Mouse (Mus musculus) embryo, embryonic 9.5 days (tissue): Measurements from ENCODE around the gene Vcam1.
A peak's percentile ranks its signal among the peaks of the same experiment; 100 is the strongest.

Experiments
- DNase-seq: peaks from one replicate; pipeline ENCODE4 v3.0.0-alpha.2; 2017; ENCODE audit errors: extremely low spot score

The Vcam1 gene

GRCm38 (mm10) chr3:116126508-116127190 lies 2.8 kb downstream of the Vcam1 start:
- DNase-seq: no peak

- no peak for DNase-seq
Observed at GRCm38 (mm10) chr3:116126070-116126469, 3.4 kb downstream of the Vcam1 start.

DNA sequence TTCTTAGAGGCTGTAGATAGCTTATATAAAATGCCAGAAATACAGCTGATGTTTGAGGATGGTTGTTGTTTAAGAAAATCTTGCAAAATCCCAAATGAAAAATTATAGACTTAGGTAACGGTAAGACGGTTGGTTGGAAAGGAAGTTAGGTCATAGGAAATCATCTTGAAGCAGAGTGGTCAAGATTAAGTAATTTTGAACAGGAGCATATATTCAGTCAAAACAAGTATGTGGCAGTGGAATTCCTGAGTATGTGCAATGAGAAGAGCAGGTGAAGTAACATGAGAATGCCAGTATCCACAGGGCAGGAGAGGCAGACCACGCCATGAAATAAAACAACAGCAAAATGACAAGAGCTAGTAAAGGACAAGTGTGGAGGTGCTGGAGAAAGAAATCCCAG lies 5.7 kb downstream of the Vcam1 start:
- DNase-seq: no peak

- DNase-seq: no peak
Observed at GRCm38 (mm10) chr3:116122696-116123095, 6.8 kb downstream of the Vcam1 start.

DNA sequence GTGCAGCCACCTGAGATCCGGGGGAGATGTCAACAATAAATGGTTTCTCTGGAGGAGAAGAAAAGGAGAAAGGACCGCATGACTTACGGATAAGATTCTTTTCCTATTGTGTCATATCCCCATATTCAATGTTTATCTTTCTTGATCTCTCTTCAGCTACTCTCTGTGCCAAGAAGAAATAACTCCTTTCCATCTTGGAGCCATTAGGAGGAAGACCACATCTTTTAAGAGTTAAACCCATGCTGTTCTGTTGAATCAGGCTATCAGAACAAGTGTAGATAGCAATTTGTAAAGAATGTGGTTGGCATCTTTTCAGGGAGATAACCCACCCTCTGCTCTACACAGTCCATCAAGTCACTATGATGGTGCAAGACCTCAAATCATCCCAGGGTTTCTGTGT lies 8.5 kb downstream of the Vcam1 start:
- no peak for DNase-seq

GRCm38 (mm10) chr3:116120391-116120790 lies 9.1 kb downstream of the Vcam1 start:
- DNase-seq: no peak

DNA sequence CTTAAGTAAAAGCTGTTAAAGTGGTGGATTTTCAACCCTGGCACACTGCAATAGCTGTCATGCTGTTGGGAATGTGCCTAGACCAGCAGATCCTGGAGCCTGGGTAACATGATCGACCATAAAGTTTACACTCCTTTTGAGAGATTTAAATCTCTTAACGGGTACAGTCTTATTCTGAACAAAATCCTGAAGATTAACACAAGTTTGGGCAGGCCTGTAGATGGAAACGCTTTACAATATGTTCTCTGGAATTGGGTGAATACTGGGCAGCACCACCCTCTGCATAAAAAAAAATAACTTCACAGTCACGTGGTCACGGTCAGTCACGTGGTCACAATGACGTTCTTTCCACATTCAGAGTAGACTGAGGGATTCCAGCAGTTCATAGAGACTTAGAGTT lies 10.3 kb downstream of the Vcam1 start:
- DNase-seq: no peak

- no peak for DNase-seq
Observed at GRCm38 (mm10) chr3:116117046-116117445, 12.4 kb downstream of the Vcam1 start.

GRCm38 (mm10) chr3:116114249-116115188 lies 15.0 kb downstream of the Vcam1 start:
- peak; percentile 37 for DNase-seq

- DNase-seq: peak; percentile 21
Observed at GRCm38 (mm10) chr3:116113443-116114241, 15.8 kb downstream of the Vcam1 start.

DNA sequence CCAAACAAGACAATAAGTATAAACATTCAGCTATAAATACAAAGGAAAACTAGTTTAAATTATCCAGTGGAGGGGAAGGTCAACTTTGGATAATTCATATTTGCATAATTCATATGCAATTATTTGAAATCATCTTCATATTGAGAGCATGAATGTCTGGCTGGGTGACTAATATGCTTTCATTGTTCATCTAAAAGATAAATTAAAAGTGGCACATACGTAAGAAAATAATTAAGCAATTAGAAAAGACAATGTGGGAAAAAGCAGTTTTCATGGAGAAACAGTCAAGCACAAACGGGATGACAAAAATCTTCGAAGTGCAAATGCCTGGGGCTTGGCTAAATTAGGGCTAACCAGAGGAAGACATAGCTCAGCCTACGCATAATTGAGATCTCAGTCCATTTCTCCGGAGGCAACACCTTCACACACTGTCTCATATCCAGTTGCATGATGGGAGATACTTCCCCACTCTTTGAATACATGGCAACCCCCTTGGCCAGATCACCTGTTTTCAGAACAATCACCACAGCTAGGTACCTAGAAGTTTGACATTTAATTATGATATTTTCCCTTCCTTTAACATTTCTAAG lies 16.6 kb downstream of the Vcam1 start:
- DNase-seq: no peak

DNA sequence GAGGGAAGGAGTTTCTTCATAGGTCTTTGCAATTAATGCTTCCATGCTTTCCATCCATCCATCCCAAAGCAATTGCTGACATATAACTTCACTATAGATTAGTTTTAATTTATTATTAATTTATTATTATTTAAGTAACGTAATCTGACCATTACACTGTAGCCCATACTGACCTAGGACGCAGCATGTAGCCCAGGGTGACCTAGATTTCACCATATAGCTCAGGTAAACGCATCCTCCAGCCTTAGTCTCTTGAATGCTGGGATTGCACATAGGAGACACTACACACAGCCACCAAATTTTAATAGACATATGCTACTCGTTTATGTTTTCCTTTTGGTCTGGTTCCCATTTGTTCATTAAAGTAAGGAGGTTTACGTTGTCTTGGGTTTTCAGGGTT lies 23.8 kb downstream of the Vcam1 start:
- DNase-seq: no peak

DNA sequence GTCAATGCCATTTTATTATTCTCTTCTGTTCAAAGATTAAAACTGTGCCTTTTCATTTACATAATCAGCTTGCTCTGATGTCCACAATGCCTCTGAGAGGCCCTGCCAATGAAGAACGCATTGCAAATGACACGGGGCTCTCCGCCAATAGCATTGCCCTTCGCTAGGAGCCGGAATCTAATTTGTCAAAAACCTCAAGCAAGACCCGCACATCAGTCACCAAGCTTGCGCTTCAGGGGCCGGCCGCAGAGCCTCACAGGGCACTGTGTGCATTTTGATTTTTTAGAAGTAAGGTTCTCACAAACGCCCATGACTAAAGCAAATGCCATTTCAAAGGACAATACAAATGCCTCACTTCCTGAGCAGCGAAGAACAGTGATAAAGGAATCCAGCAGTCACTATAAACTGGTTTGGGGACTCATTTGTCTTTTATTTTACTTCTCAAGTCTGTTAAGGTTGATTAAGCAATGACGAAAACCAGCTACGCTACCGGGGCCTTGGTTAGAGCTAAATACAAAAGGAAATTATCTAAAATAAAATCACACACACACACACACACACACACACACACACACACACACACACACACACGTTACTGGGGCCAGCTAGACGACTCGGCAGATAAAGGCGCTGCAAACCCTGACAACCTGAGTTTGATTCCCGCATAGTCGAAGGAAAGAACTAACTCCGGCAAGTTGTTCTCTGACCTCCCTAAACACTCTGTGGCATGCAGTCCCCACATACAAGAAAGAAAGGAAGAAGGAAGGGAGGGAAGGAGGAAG lies 24.4 kb downstream of the Vcam1 start:
- peak; percentile 65 for DNase-seq

DNA sequence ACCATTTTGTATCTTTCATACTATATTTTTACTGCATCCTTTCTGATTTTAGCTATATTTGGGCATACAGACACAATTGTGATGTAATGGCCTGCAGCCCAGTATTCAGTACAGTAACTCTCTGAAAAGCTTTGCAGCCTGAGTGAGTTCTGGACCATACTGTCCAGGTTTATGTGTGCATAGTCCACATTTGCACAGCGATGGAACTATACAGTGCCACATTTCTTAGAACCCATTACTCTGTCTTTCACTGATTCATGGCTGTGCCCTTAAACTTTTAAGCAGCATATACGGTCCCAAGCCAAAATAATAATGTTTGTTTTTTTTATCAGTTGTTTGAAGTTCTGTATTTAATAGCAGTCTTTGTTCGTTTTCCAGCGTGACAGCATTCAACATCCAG lies 25.2 kb downstream of the Vcam1 start:
- DNase-seq: no peak

DNA sequence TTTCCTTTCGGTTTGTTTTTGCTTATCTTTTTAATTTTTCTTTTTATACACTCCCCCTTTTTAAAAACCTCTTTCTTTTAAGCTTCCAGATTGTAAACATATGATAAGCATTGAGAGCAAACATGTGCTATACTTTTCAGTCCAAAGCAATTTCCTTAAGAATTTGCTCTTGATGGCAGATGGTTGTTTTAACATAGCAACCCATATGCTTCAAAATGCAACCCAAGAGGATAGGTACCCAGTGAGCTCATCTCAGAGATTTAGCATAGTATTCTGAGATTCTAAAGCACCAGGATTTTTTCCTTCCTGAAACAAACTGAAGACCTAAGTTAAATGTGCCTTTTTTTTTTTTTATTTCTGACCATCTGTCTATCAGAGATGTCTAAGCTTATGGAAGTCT lies 28.6 kb downstream of the Vcam1 start:
- no peak for DNase-seq

DNA sequence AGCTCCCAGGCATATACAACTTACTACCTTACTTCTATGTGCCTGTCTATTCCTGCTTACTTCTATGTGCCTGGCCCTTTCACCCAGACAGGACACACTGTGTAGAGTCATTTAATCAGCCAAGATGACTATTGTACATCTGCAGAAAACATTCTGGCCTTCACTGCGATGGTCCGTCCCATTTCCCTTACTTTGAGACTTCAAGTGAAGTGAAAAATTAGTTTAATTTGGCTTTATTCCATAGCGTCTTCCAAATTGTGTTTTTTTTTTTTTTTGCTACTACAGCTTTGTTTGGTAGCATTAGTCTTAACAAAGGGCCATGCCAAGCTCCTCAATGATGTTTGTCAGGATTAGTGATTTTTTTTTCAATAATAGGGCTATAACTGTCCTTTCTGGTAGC lies 33.6 kb downstream of the Vcam1 start:
- no peak for DNase-seq

GRCm38 (mm10) chr3:116095312-116095711 lies 34.2 kb downstream of the Vcam1 start:
- no peak for DNase-seq

DNA sequence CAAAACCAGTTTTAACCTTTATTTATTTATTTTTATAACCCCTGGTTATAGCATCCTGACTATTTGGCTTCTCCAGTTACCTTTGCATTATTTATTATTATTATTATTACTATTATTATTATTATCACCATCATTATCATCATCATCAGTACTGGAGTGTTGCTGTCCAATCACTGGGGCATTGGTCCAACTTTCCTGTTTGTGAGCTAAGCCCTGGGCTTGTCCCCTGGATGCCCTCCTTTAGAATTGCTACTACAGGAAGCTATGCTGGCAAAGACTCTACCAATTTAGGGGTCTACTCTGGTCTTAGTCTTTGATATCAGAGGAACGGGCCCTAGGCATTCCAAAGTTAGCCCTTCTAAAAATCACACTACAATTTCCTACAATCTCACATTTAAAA lies 34.6 kb downstream of the Vcam1 start:
- DNase-seq: no peak

GRCm38 (mm10) chr3:116094288-116094687 lies 35.2 kb downstream of the Vcam1 start:
- DNase-seq: no peak

DNA sequence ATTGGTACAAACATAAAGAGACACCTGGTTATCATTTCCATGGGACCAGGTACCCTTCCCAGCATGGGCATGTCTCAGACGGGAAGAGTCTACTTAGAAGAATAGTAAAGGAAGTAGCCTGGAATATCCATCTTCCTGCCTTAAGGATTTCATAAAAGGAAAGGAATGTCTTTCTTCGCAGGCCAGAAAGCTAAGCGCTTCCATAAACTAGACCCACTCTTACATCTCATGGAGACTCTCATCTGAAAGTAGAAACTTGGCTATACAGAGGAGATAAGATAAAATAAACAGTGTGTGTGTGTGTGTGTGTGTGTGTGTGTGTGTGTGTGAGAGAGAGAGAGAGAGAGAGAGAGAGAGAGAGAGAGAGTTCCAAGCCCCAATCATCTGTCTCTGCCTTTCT lies 36.9 kb downstream of the Vcam1 start:
- no peak for DNase-seq

- DNase-seq: no peak
Observed at GRCm38 (mm10) chr3:116091706-116092105, 37.8 kb downstream of the Vcam1 start.
